Mouse (Mus musculus): ENCODE measurements around the gene Abca2.

DNA sequence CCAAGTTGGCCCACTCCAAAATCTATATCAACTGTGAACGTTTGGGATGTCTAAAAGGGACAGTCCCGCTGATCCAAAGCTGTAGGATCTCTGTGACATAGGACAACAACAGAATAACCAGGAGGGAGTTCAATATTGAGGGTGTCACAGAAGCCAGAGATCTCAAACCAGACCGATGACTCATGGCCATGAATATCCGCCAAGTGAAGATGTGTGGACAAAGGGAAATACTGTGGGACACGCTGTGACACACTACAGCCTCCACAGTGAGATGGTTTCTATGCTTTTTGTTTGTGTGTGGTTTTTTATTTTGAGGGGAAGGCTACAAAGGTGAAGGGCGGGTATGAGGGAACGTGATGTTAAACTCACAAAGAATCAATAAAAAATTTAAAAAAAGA lies 60.2 kb downstream of the Abca2 start:
- no peak for TF ChIP-seq GATA1 (IDR thresholded peaks at IDR 0.05; ENCODE audit: low read length)
- TF ChIP-seq TAL1 (IDR thresholded peaks at IDR 0.05; ENCODE audit: low read length): no peak

All from erythroblast, embryonic 14.5 days (primary cell).